8 mouse cellular contexts compared by ENCODE assay signal in the genomic region with DNA sequence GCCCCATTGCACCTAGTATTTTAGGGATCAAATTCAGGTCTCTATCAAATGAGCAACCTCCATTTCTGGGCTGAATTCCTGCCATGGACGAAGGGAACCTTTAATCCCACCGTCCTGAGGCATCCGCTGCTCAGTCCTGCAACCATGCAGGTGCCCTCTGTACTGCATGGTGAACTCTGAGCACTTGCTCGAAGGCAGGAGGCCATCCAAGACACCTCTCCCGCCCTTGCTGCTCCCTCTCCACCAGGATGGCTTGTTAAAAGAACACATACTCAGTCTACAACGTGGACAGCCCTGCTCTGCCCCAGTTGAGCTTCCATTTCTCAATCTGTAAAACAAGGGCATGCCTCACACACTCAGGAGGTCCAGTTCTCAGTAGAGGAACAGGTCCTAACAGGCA. TPM values are rescaled to one million over a fixed set of nuclear protein-coding genes. Genes with fewer than 3 reads are reported as not detected.
DNase-seq lines count a peak whose midpoint lies in the region; ATAC-seq and TF ChIP-seq lines count a peak whose summit lies in the region.

No protein-coding gene starts in this region.

- peaks cover 35% of the 10 kb centered on the region for H3K4me1 ChIP-seq in lung, embryonic 14.5 days (ENCODE audit: insufficient read depth)
- peaks cover 42% of the 10 kb centered on the region for H3K4me1 ChIP-seq in forebrain, embryonic 14.5 days (ENCODE audit: control insufficient read depth, insufficient read depth, low read length)
- peaks cover 72% of the 10 kb centered on the region for H3K4me1 ChIP-seq in limb, embryonic 10.5 days
- H3K4me1 ChIP-seq in neural tube, embryonic 15.5 days: peaks cover 78% of the 10 kb centered on the region

- 50% methylated on average over 6 of the region's 6 CpGs for WGBS in lung, embryonic 14.5 days
- 54% methylated on average over 6 of the region's 6 CpGs for WGBS in forebrain, embryonic 14.5 days
- 73% methylated on average over 6 of the region's 6 CpGs for WGBS in limb, embryonic 10.5 days
- 64% methylated on average over 6 of the region's 6 CpGs for WGBS in neural tube, embryonic 15.5 days

- H3K9ac ChIP-seq in lung, embryonic 14.5 days: peak overlapping the region; percentile 44
- H3K9ac ChIP-seq in forebrain, embryonic 14.5 days (ENCODE audit: low read length): peak overlapping the region; percentile 67
- H3K9ac ChIP-seq in neural tube, embryonic 15.5 days (replicated peaks): 0 out of 2 replicates have a peak overlapping the region, but pooled peaks have one; percentile 55

- peak overlapping the region; percentile 89 for H3K27ac ChIP-seq in lung, embryonic 14.5 days (ENCODE audit: low read depth)
- H3K27ac ChIP-seq in forebrain, embryonic 14.5 days (ENCODE audit: low read depth, low read length): peak overlapping the region; percentile 90
- H3K27ac ChIP-seq in limb, embryonic 10.5 days: peak overlapping the region; percentile 91
- peak overlapping the region; percentile 82 for H3K27ac ChIP-seq in neural tube, embryonic 15.5 days (replicated peaks)

- ATAC-seq in lung, embryonic 14.5 days (ENCODE audit: insufficient read depth): no peak
- no peak for ATAC-seq in forebrain, embryonic 14.5 days
- ATAC-seq in neural tube, embryonic 15.5 days (ENCODE audit: low FRiP score): no peak

- no peaks in the 10 kb centered on the region for H3K27me3 ChIP-seq in lung, embryonic 14.5 days (ENCODE audit: insufficient read depth, low read length)
- no peaks in the 10 kb centered on the region for H3K27me3 ChIP-seq in forebrain, embryonic 14.5 days (replicated peaks; ENCODE audit: control insufficient read depth, insufficient read depth, low read length)
- no peaks in the 10 kb centered on the region for H3K27me3 ChIP-seq in limb, embryonic 10.5 days (ENCODE audit: low read depth, poor library complexity, severe bottlenecking)
- H3K27me3 ChIP-seq in neural tube, embryonic 15.5 days (replicated peaks): no peaks in the 10 kb centered on the region

- DNase-seq in lung, embryonic 14.5 days: no peak
- no peak for DNase-seq in lung, postnatal 4 days
- no peak for DNase-seq in forebrain, embryonic 14.5 days (ENCODE audit: low spot score)
- no peak for DNase-seq in limb, embryonic 10.5 days (ENCODE audit: low spot score)
- no peak for DNase-seq in gastrocnemius, adult 8-10 months (ENCODE audit: low spot score in 2 of 2)
- DNase-seq in frontal cortex, postnatal 25 days (ENCODE audit: low spot score in 2 of 2): no peak
- DNase-seq in ovary, adult 18-20 months (ENCODE audit: low spot score): no peak

- peak overlapping the region; percentile 69 for H3K4me2 ChIP-seq in lung, embryonic 14.5 days
- peak overlapping the region; percentile 69 for H3K4me2 ChIP-seq in forebrain, embryonic 14.5 days (ENCODE audit: low read length)
- peak overlapping the region; percentile 67 for H3K4me2 ChIP-seq in neural tube, embryonic 15.5 days

- peaks cover 41% of the 10 kb centered on the region for H3K36me3 ChIP-seq in lung, embryonic 14.5 days (ENCODE audit: insufficient read depth)
- H3K36me3 ChIP-seq in forebrain, embryonic 14.5 days (ENCODE audit: control insufficient read depth, insufficient read depth, low read length): peaks cover 42% of the 10 kb centered on the region
- H3K36me3 ChIP-seq in limb, embryonic 10.5 days: peaks cover 47% of the 10 kb centered on the region
- H3K36me3 ChIP-seq in neural tube, embryonic 15.5 days: peaks cover 27% of the 10 kb centered on the region

- no peak for TF ChIP-seq CTCF in lung, embryonic 14.5 days (IDR thresholded peaks at IDR 0.05; ENCODE audit: low read depth)

- no peaks in the 10 kb centered on the region for H3K9me3 ChIP-seq in lung, embryonic 14.5 days (ENCODE audit: low read depth, low read length)
- H3K9me3 ChIP-seq in forebrain, embryonic 14.5 days (replicated peaks; ENCODE audit: control insufficient read depth, low read length): no peaks in the 10 kb centered on the region
- H3K9me3 ChIP-seq in limb, embryonic 10.5 days (replicated peaks): no peaks in the 10 kb centered on the region
- H3K9me3 ChIP-seq in neural tube, embryonic 15.5 days (replicated peaks): no peaks in the 10 kb centered on the region

- H3K4me3 ChIP-seq in lung, embryonic 14.5 days (ENCODE audit: low read depth, low read length): peak overlapping the region; percentile 37
- peak overlapping the region; percentile 43 for H3K4me3 ChIP-seq in forebrain, embryonic 14.5 days (ENCODE audit: low read depth, low read length)
- peak overlapping the region; percentile 51 for H3K4me3 ChIP-seq in limb, embryonic 10.5 days
- peak overlapping the region; percentile 48 for H3K4me3 ChIP-seq in neural tube, embryonic 15.5 days (replicated peaks)

RNA-seq across cellular contexts. Expression of gene Srebf1, which starts 14.2 kb away (rescaled TPM):
- 73.9 and 77.2 TPM in 2 replicates for polyA plus RNA-seq in lung, embryonic 14.5 days (2014; fragmentation: Nextera tagmentation; extraction: Ambion mirVana)
- polyA plus RNA-seq in forebrain, embryonic 14.5 days (2014; fragmentation: Nextera tagmentation; extraction: Ambion mirVana): 42.6 and 44.3 TPM in 2 replicates
- polyA plus RNA-seq in limb, embryonic 10.5 days (2016; fragmentation: Nextera tagmentation; extraction: Ambion mirVana): 56.2 and 56.6 TPM in 2 replicates
- polyA plus RNA-seq in neural tube, embryonic 15.5 days (2015; fragmentation: Nextera tagmentation; extraction: Ambion mirVana): 44.2 and 50.0 TPM in 2 replicates
- total RNA-seq in gastrocnemius, adult 8-10 months (2022): 10 to 100 TPM; 35.4 to 57.5 (median 43.5) TPM
